Mouse (Mus musculus): ENCODE measurements around the gene Bbip1. TPM values are rescaled to one million over a fixed set of nuclear protein-coding genes. Genes with fewer than 3 reads are reported as not detected.

Gene Bbip1
- total RNA-seq, 1 experiment: 21.9 TPM

DNA sequence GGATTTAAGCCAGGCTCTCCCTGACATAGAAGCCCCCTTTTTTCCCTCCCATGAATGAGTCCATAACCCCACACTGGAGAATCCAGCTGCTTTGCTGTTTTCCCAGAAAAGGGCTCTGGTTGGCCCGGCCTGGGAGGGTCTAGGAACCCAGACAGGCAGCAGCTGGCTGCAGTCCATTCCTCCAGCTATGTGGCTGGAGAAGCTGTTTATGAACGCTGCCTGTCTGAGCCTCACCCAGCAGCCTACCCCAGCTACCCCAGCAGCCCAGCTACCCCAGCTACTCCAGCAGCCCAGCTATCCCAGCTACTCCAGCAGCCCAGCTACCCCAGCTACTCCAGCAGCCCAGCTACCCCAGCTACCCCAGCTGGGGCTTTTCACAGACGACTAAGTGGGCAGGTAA lies 52.4 kb downstream of the Bbip1 start, which contains the start of gene Pdcd4:
Gene Pdcd4 (plus strand): TSS at position 171 of the 400 bp plus-strand sequence.
- DNase-seq (ENCODE audit: low read depth, low spot score): no peak
- Histone ChIP-seq H3K9me3 (ENCODE audit: control insufficient read depth, insufficient read depth, low read depth, low read length) (no peaks in the 10 kb centered on the region), H3K27ac (ENCODE audit: insufficient read depth, low read depth, low read length, poor library complexity, severe bottlenecking) (no peak within 1 kb of the TSS), H3K4me1 (ENCODE audit: control insufficient read depth in 2 of 2, insufficient read depth in 2 of 2, low read length in 2 of 2, poor library complexity in 1 of 2) (peaks cover 0 to 4% of the 10 kb centered on the region in 2 experiments; a peak in 1 of 4 replicates), H3K36me3 (ENCODE audit: control insufficient read depth, insufficient read depth, low read length, poor library complexity, severe bottlenecking) (no peaks in the 10 kb centered on the region), H3K9ac (ENCODE audit: insufficient read depth, low read depth, low read length, poor library complexity, severe bottlenecking) (no peak within 1 kb of the TSS), H3K4me3 (ENCODE audit: insufficient read depth in 1 of 2, low read depth in 1 of 2, low read length in 2 of 2, poor library complexity in 1 of 2, severe bottlenecking in 1 of 2) (no peak within 1 kb of the TSS)
- in situ Hi-C loops (cut with MboI; ENCODE audit: low sequenced_read_pairs in 2 of 2, unreplicated experiment in 2 of 2): no loop called here
- TF ChIP-seq ZC3H11A (IDR thresholded peaks at IDR 0.05; ENCODE audit: borderline replicate concordance, low read depth, low read length) (no peak), MAFK (IDR thresholded peaks at IDR 0.05; ENCODE audit: insufficient read depth, low read depth, low read length) (no peak), CHD2 (IDR thresholded peaks at IDR 0.05; ENCODE audit: low read depth, low read length) (no peak), ZNF384 (IDR thresholded peaks at IDR 0.05; ENCODE audit: low read depth, low read length) (no peak), HCFC1 (IDR thresholded peaks at IDR 0.05; ENCODE audit: borderline replicate concordance, insufficient read depth, low read length) (no peak)

GRCm38 (mm10) chr19:53891569-53891968 lies 52.9 kb downstream of the Bbip1 start:
- Histone ChIP-seq H3K9ac (ENCODE audit: insufficient read depth, low read depth, low read length, poor library complexity, severe bottlenecking) (no peak overlapping the region), H3K4me3 (ENCODE audit: insufficient read depth in 1 of 2, low read depth in 1 of 2, low read length in 2 of 2, poor library complexity in 1 of 2, severe bottlenecking in 1 of 2) (no peak overlapping the region), H3K36me3 (ENCODE audit: control insufficient read depth, insufficient read depth, low read length, poor library complexity, severe bottlenecking) (no peaks in the 10 kb centered on the region), H3K9me3 (ENCODE audit: control insufficient read depth, insufficient read depth, low read depth, low read length) (no peaks in the 10 kb centered on the region), H3K4me1 (ENCODE audit: control insufficient read depth in 2 of 2, insufficient read depth in 2 of 2, low read length in 2 of 2, poor library complexity in 1 of 2) (peaks cover 0 to 4% of the 10 kb centered on the region in 2 experiments; a peak in 1 of 4 replicates), H3K27ac (ENCODE audit: insufficient read depth, low read depth, low read length, poor library complexity, severe bottlenecking) (no peak overlapping the region)
- TF ChIP-seq CHD2 (IDR thresholded peaks at IDR 0.05; ENCODE audit: low read depth, low read length): no peak
- no peak for TF ChIP-seq ZC3H11A (IDR thresholded peaks at IDR 0.05; ENCODE audit: borderline replicate concordance, low read depth, low read length)
- no peak for TF ChIP-seq MAFK (IDR thresholded peaks at IDR 0.05; ENCODE audit: insufficient read depth, low read depth, low read length)
- no peak for TF ChIP-seq HCFC1 (IDR thresholded peaks at IDR 0.05; ENCODE audit: borderline replicate concordance, insufficient read depth, low read length)
- TF ChIP-seq ZNF384 (IDR thresholded peaks at IDR 0.05; ENCODE audit: low read depth, low read length): no peak
- in situ Hi-C loops (cut with MboI; ENCODE audit: low sequenced_read_pairs in 2 of 2, unreplicated experiment in 2 of 2): no loop called here
- no peak for DNase-seq (ENCODE audit: low read depth, low spot score)

DNA sequence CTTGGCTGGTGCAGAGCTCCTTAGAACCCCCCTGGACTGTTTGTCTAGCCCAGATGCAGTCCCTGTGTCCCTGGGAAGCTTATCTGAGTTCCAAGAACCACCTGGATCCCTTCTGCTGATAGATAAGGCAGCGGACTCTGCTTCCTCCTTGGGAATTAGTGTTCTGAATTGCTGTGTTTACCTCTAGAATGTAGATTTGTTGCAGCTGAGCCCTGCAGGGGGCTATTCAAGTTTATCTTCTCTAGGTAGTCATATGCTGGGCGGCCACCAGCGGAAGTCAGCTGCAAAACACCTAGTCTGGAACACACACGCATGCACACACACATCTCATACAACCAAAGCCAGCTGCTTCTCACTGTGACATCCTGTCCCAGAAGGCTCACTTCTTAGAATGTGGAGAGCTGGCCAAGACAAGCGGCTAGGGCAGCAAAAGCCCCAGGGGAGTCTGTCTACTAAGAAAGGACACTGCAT lies 53.6 kb downstream of the Bbip1 start:
- H3K4me3 ChIP-seq (ENCODE audit: insufficient read depth in 1 of 2, low read depth in 1 of 2, low read length in 2 of 2, poor library complexity in 1 of 2, severe bottlenecking in 1 of 2): no peak overlapping the region
- DNase-seq (ENCODE audit: low read depth, low spot score): no peak
- no peak overlapping the region for H3K27ac ChIP-seq (ENCODE audit: insufficient read depth, low read depth, low read length, poor library complexity, severe bottlenecking)
- no peak overlapping the region for H3K9ac ChIP-seq (ENCODE audit: insufficient read depth, low read depth, low read length, poor library complexity, severe bottlenecking)
- no peaks in the 10 kb centered on the region for H3K9me3 ChIP-seq (ENCODE audit: control insufficient read depth, insufficient read depth, low read depth, low read length)
- in situ Hi-C loops (cut with MboI; ENCODE audit: low sequenced_read_pairs in 2 of 2, unreplicated experiment in 2 of 2): no loop called here
- no peak for TF ChIP-seq CHD2 (IDR thresholded peaks at IDR 0.05; ENCODE audit: low read depth, low read length)
- no peak for TF ChIP-seq ZNF384 (IDR thresholded peaks at IDR 0.05; ENCODE audit: low read depth, low read length)
- no peak for TF ChIP-seq HCFC1 (IDR thresholded peaks at IDR 0.05; ENCODE audit: borderline replicate concordance, insufficient read depth, low read length)
- no peak for TF ChIP-seq MAFK (IDR thresholded peaks at IDR 0.05; ENCODE audit: insufficient read depth, low read depth, low read length)
- TF ChIP-seq ZC3H11A (IDR thresholded peaks at IDR 0.05; ENCODE audit: borderline replicate concordance, low read depth, low read length): no peak
- H3K4me1 ChIP-seq (ENCODE audit: control insufficient read depth in 2 of 2, insufficient read depth in 2 of 2, low read length in 2 of 2, poor library complexity in 1 of 2): peaks cover 0 to 4% of the 10 kb centered on the region in 2 experiments; a peak in 1 of 4 replicates
- H3K36me3 ChIP-seq (ENCODE audit: control insufficient read depth, insufficient read depth, low read length, poor library complexity, severe bottlenecking): no peaks in the 10 kb centered on the region

- H3K9me3 ChIP-seq (ENCODE audit: control insufficient read depth, insufficient read depth, low read depth, low read length): no peaks in the 10 kb centered on the region
- no peak overlapping the region for H3K27ac ChIP-seq (ENCODE audit: insufficient read depth, low read depth, low read length, poor library complexity, severe bottlenecking)
- TF ChIP-seq HCFC1 (IDR thresholded peaks at IDR 0.05; ENCODE audit: borderline replicate concordance, insufficient read depth, low read length) (no peak), MAFK (IDR thresholded peaks at IDR 0.05; ENCODE audit: insufficient read depth, low read depth, low read length) (no peak), CHD2 (IDR thresholded peaks at IDR 0.05; ENCODE audit: low read depth, low read length) (no peak), ZC3H11A (IDR thresholded peaks at IDR 0.05; ENCODE audit: borderline replicate concordance, low read depth, low read length) (no peak), ZNF384 (IDR thresholded peaks at IDR 0.05; ENCODE audit: low read depth, low read length) (no peak)
- in situ Hi-C loops (cut with MboI; ENCODE audit: low sequenced_read_pairs in 2 of 2, unreplicated experiment in 2 of 2): no loop called here
- H3K36me3 ChIP-seq (ENCODE audit: control insufficient read depth, insufficient read depth, low read length, poor library complexity, severe bottlenecking): no peaks in the 10 kb centered on the region
- H3K4me1 ChIP-seq (ENCODE audit: control insufficient read depth in 2 of 2, insufficient read depth in 2 of 2, low read length in 2 of 2, poor library complexity in 1 of 2): peaks cover 0 to 4% of the 10 kb centered on the region in 2 experiments; a peak in 1 of 4 replicates
- no peak overlapping the region for H3K4me3 ChIP-seq (ENCODE audit: insufficient read depth in 1 of 2, low read depth in 1 of 2, low read length in 2 of 2, poor library complexity in 1 of 2, severe bottlenecking in 1 of 2)
- DNase-seq (ENCODE audit: low read depth, low spot score): no peak
- no peak overlapping the region for H3K9ac ChIP-seq (ENCODE audit: insufficient read depth, low read depth, low read length, poor library complexity, severe bottlenecking)
These were observed 54.2 kb downstream of the Bbip1 start for GRCm38 (mm10) chr19:53890274-53890673.
